Mouse (Mus musculus) olfactory bulb, adult 2 months (tissue): ENCODE measurements around the gene C1qtnf1.

Experiments
- CTCF ChIP-seq: fragments of 200-500 bp; IDR thresholded peaks from 2 replicates; pipeline ENCODE4 v1.5.1; 2012; ENCODE audit warnings: low read depth, mild to moderate bottlenecking, low read length, moderate library complexity; ENCODE audit not compliant: insufficient read depth
- POLR2A ChIP-seq: fragments of 200-500 bp; IDR thresholded peaks from 2 replicates; pipeline ENCODE4 v1.6.1; 2012; ENCODE audit warnings: mild to moderate bottlenecking, low read depth, low read length, moderate library complexity; ENCODE audit not compliant: insufficient read depth

- TF ChIP-seq CTCF (no peak), POLR2A (no peak)
Measured at GRCm38 (mm10) chr11:118424621-118425335, 3.2 kb upstream of the C1qtnf1 start.
